Mouse (Mus musculus) large intestine, adult 2 months (tissue): ENCODE measurements around the gene Tshz2. TPM values are rescaled to one million over a fixed set of nuclear protein-coding genes. Genes with fewer than 3 reads are reported as not detected.

Experiments used
- DNase-seq: peaks from one replicate; pipeline ENCODE4 v3.0.0-alpha.2; 2012; ENCODE audit warnings: low read depth, low spot score
- WGBS: fragments of 180-500 bp; shearing (Covaris S2); methylation state at CpG from one replicate; pipeline ENCODE4 v1.1.7; 2018; 5-methylcytosine and 5-hydroxymethylcytosine counted together
- polyA plus RNA-seq: library from polyadenylated mRNA; depleted of rRNA; stranded (reverse); fragments of >200 nt; gene quantifications from 2 replicates; pipeline ENCODE4 v1.2.3, GENCODE M21; 2012

The Tshz2 gene
- polyA plus RNA-seq, 1 experiment: 5.9 TPM

- DNase-seq: no peak
- WGBS: 77% methylated on average over 2 of the region's 2 CpGs
These were observed 150.8 kb downstream of the Tshz2 start for GRCm38 (mm10) chr2:169783681-169784033.

- WGBS: 47% methylated on average over 5 of the region's 5 CpGs
- no peak for DNase-seq
These were observed 154.6 kb downstream of the Tshz2 start for GRCm38 (mm10) chr2:169787381-169787780.

GRCm38 (mm10) chr2:169787906-169788305 is 155.1 kb downstream of the Tshz2 start:
- DNase-seq: no peak
- WGBS: 71% methylated on average over 11 of the region's 11 CpGs

GRCm38 (mm10) chr2:169790439-169791131 is 157.8 kb downstream of the Tshz2 start:
- WGBS: 6% methylated on average over 12 of the region's 12 CpGs
- DNase-seq: peak; percentile 47

GRCm38 (mm10) chr2:169792706-169793105 is 159.9 kb downstream of the Tshz2 start:
- no peak for DNase-seq
- 87% methylated on average over 3 of the region's 3 CpGs for WGBS

- no peak for DNase-seq
- 83% methylated on average over 6 of the region's 6 CpGs for WGBS
These were observed 169.4 kb downstream of the Tshz2 start for GRCm38 (mm10) chr2:169802241-169802640.

GRCm38 (mm10) chr2:169804380-169804779 is 171.6 kb downstream of the Tshz2 start:
- no peak for DNase-seq
- WGBS: 65% methylated on average over 5 of the region's 5 CpGs

- DNase-seq: no peak
- 91% methylated on average over 12 of the region's 12 CpGs for WGBS
These were observed 172.7 kb downstream of the Tshz2 start for GRCm38 (mm10) chr2:169805545-169805944.

GRCm38 (mm10) chr2:169811589-169811988 is 178.8 kb downstream of the Tshz2 start:
- DNase-seq: no peak
- 45% methylated on average over 5 of the region's 5 CpGs for WGBS

GRCm38 (mm10) chr2:169812055-169812454 is 179.2 kb downstream of the Tshz2 start:
- no peak for DNase-seq
- WGBS: 92% methylated on average over 8 of the region's 8 CpGs

GRCm38 (mm10) chr2:169812940-169813339 is 180.1 kb downstream of the Tshz2 start:
- WGBS: 88% methylated on average over 7 of the region's 7 CpGs
- no peak for DNase-seq

GRCm38 (mm10) chr2:169814351-169814750 is 181.5 kb downstream of the Tshz2 start:
- 77% methylated on average over 3 of the region's 3 CpGs for WGBS
- DNase-seq: no peak

- no peak for DNase-seq
- 80% methylated on average over 10 of the region's 10 CpGs for WGBS
These were observed 181.9 kb downstream of the Tshz2 start for GRCm38 (mm10) chr2:169814757-169815156.

- 89% methylated on average over 9 of the region's 9 CpGs for WGBS
- no peak for DNase-seq
These were observed 188.2 kb downstream of the Tshz2 start for GRCm38 (mm10) chr2:169821021-169821441.

- no peak for DNase-seq
- 82% methylated on average over 12 of the region's 12 CpGs for WGBS
These were observed 193.1 kb downstream of the Tshz2 start for GRCm38 (mm10) chr2:169825908-169826307.

- no peak for DNase-seq
- WGBS: 59% methylated on average over 15 of the region's 15 CpGs
These were observed 193.5 kb downstream of the Tshz2 start for GRCm38 (mm10) chr2:169826316-169826715.

GRCm38 (mm10) chr2:169826833-169827232 is 194.0 kb downstream of the Tshz2 start:
- no peak for DNase-seq
- WGBS: 72% methylated on average over 8 of the region's 8 CpGs

- no peak for DNase-seq
- WGBS: 67% methylated on average over 12 of the region's 12 CpGs
These were observed 199.4 kb downstream of the Tshz2 start for GRCm38 (mm10) chr2:169832184-169832583.

GRCm38 (mm10) chr2:169833638-169834037 is 200.8 kb downstream of the Tshz2 start:
- WGBS: 59% methylated on average over 9 of the region's 9 CpGs
- no peak for DNase-seq

GRCm38 (mm10) chr2:169834602-169835001 is 201.8 kb downstream of the Tshz2 start:
- DNase-seq: no peak
- 23% methylated on average over 7 of the region's 7 CpGs for WGBS

- 69% methylated on average over 7 of the region's 7 CpGs for WGBS
- DNase-seq: no peak
These were observed 204.3 kb downstream of the Tshz2 start for GRCm38 (mm10) chr2:169837031-169837605.
